Mouse (Mus musculus) embryo, embryonic 10.5 days (tissue): ENCODE measurements around the gene Sars.

Source experiments
- DNase-seq: peaks from one replicate; pipeline ENCODE4 v3.0.0-alpha.2; 2015; ENCODE audit warnings: low spot score

Gene Sars

DNA sequence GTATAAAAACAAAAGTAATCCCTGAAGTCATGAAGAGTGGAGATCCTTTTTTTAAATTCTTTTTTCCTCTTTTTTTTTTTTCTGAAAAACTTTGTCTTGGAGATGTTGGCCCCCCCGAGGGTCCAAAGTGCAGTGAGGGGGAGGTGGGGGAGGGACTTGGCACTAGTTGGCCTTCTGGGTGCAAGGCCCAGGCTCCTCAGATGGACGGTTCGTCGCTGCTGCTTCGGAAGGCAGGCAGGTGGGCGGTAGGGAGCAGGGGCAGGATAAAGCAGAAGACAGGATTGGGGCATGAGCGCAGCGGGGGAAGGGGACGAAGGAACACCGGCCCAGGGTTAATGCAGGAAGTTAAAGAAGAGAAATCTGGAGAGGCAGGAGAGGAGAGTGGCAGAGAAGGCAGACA is 52.7 kb downstream of the Sars start:
- DNase-seq: peak; percentile 12

- peak; percentile 99 for DNase-seq
Observed at GRCm38 (mm10) chr3:108389111-108389545, 55.9 kb downstream of the Sars start.

DNA sequence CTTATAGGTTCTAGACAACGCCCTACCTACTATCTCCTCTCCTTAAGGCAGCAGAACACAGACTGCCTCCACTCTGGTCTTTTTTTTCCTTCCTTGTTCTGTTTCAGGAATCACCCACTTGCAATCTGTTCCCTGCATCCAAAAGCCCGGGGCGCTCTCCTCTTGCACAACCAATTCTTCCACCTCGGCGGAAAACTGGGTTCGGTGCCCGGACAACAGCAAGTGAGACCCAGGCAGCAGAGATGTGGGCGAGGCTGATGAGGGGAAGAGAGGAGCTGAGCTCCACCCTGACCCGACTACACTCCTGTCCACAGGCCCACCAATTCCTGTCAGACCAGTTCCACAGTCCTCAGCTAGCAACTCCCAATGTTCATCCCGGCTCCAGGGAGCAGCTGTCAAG is 58.8 kb downstream of the Sars start:
- DNase-seq: no peak

DNA sequence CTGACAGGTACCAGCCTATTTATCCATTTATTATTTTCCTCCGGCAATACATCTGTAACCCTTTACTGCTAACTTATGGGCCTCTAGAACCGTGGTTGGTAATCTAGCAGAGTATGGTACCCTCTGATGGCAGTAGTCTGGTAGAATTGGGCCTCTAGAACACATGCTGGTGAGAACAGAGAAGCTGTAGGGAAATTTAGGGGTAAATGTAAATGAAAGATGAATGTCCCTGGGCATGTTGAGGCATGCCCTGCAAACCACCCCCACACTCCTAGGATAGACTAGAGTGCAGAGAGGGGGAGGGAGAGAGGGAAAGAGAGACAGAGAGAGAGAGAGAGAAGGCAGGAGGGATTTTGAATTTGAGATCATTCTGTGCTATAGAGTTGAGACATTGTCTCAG is 60.6 kb downstream of the Sars start:
- DNase-seq: no peak

GRCm38 (mm10) chr3:108383485-108384354 is 61.3 kb downstream of the Sars start, which contains the start of gene Psrc1:
Psrc1 (plus strand) TSS chr3:108383839.
- DNase-seq: peak; percentile 97

DNA sequence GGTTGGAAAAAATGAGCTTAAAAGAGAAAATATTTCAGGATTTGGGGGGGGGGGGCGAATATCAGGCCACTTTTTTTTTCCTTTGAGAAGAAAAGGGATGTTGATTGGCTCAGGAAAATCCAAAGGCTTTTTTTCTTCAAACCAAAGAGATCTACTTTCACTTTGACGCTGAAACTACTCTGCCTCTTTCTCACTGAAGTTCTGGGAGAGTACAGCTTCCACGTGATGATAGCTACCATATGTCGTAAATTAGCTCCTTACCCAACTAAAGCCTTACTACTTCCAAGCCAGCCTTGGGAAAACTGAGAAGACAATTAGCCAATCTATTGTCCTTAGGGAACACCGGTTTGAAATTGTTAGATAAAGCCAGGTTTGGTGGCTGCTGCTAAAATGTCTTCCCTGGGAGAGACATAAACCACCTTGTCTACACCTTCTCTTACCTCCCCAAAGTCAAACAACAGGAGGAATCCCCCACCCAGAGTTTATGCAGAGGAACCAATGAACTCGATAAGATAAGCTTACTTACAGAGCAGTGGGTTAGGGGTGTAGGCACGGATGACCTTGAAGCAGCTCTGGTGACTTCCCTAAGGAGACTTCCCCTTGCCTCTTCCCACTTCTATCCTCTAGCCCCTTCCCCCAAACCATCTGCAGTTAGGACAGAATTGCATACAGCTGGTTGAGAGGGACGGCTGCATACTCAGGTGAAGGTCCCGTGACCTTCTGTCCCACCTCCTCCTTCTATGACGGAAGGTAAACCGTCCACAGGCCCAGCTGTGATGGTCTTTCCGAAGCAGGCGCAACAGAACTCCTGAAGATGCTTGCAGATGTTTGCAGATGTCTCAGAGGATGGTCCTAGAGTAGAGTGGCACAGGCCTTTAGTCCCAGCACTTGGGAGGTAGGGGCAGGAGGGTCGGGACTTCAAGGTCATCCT is 62.8 kb downstream of the Sars start:
- no peak for DNase-seq

DNA sequence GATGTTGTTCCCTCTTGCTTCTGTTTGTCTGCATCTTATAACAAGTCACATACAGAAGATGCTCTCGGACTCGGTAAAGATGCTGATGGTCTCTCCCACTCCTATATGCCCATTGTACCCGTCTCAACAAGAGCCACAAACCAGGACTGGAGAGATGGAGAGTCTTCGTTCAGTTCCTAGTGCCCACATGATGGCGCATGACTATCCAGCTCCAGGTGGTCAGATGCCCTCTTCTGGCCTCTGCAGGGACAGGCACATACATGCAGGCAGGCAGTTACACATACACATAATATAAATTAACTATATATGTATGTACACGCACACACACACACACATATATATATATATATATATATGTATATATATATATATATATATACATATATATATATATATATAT is 64.3 kb downstream of the Sars start:
- DNase-seq: no peak

DNA sequence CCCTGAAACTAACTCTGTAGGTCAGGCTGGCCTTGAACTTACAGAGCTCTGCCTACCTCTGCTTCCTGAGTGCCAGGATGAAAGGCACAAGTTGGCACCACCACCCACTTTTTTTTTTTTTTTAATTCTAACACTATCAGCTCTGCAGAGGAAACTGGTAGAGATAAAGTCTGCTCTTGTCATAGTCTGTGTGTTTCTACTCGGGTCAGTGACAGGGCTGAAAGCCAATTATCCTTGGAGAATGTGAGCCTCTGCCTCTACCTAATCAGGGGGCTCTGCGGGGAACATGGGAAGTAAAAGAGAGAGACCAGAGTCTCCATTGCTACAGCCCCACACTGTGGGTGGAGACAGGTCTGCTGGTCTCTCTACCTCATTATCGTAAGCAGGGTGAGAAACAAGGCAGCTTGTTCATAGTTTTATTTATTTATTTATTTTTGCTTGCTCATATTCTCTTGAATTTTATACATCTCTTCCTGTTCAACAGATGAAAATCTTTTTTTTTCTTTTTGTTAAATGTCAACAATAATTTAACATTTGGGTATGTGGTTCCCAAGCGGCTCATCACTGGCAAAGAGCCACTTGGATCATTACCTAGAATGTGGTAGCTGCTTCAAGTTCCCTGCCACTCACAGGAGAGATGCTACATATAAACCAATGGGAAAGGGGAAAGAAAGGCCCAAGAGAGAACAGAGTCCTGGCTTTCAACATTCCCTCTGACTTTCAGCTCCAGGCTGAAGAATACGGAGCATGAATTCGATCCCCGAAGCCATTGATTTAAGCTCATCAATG is 65.9 kb downstream of the Sars start:
- DNase-seq: no peak
